Mouse (Mus musculus): ENCODE measurements at regions not wholly inside any gene's neighbourhood (a gene's known extent, or its start where the extent isn't known, plus 50 kb on each side); places are given as distances from the start of the nearest gene placed in this dataset.
A peak's percentile ranks its signal among the peaks of the same experiment; 100 is the strongest.

DNA sequence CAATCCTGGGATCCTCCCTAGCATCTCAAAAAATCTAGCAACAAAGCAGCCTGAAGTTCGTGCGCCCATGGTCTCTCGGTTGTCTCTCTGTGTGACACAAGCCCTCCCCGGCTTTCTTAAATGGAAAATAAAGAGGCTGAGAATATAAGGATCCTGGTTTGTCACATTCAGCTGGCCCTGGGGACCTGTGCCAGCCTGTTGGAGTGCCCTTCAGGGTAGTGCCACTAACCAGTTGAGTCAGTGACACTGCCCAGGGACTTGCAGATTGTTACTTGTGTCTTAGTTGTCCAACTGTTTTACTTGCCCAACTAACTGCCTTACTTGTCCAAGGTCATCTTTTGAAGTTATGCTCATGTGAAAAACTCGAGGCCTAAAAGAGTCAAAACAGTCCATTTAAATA is 73.5 kb upstream of the Ephb1 start:
- DNase-seq (ENCODE audit: low spot score) (no peak), ATAC-seq (ENCODE audit: low FRiP score, low read depth) (no peak)
- H3K4me1 ChIP-seq (ENCODE audit: control insufficient read depth, insufficient read depth, low read length), result peaks cover 16% of the 10 kb centered on the region
- H3K27ac ChIP-seq (replicated peaks; ENCODE audit: low read depth, low read length), result no peak overlapping the region
- 0 out of 2 replicates have a peak, but pooled peaks cover 4% of the 10 kb centered on the region for H3K27me3 ChIP-seq (ENCODE audit: control insufficient read depth, insufficient read depth, low read length)
- H3K36me3 ChIP-seq (ENCODE audit: control insufficient read depth, insufficient read depth, low read length), result no peaks in the 10 kb centered on the region
- no peak overlapping the region for H3K4me2 ChIP-seq (replicated peaks; ENCODE audit: low read depth, low read length, severe bottlenecking)
- H3K9ac ChIP-seq (ENCODE audit: low read depth, low read length, severe bottlenecking), result no peak overlapping the region
- no peak for TF ChIP-seq POLR2A (IDR thresholded peaks at IDR 0.05; ENCODE audit: borderline replicate concordance, extremely low read depth, insufficient read depth, insufficient read length)
- H3K4me3 ChIP-seq (replicated peaks; ENCODE audit: low read length), result no peak overlapping the region
- no peaks in the 10 kb centered on the region for H3K9me3 ChIP-seq (ENCODE audit: control insufficient read depth, low read length)
- WGBS, result 94% methylated on average over 5 of the region's 5 CpGs

- H3K4me3 ChIP-seq (replicated peaks; ENCODE audit: low read length), result no peak overlapping the region
- peak overlapping the region; percentile 38; the same call in 1 of the 2 replicates for H3K9ac ChIP-seq (ENCODE audit: low read depth, low read length, severe bottlenecking)
- no peaks in the 10 kb centered on the region for H3K9me3 ChIP-seq (ENCODE audit: control insufficient read depth, low read length)
- H3K27me3 ChIP-seq (ENCODE audit: control insufficient read depth, insufficient read depth, low read length), result no peaks in the 10 kb centered on the region
- ATAC-seq (ENCODE audit: low FRiP score, low read depth), result peak; percentile 71; the same call in 1 of the 2 replicates
- H3K27ac ChIP-seq (replicated peaks; ENCODE audit: low read depth, low read length), result no peak overlapping the region
- WGBS, result 51% methylated on average over 11 of the region's 11 CpGs
- TF ChIP-seq POLR2A (IDR thresholded peaks at IDR 0.05; ENCODE audit: borderline replicate concordance, extremely low read depth, insufficient read depth, insufficient read length), result no peak
- DNase-seq (ENCODE audit: low spot score), result no peak
- H3K4me2 ChIP-seq (replicated peaks; ENCODE audit: low read depth, low read length, severe bottlenecking), result peak overlapping the region; percentile 38; the same call in 1 of the 2 replicates
- peaks cover 16% of the 10 kb centered on the region for H3K4me1 ChIP-seq (ENCODE audit: control insufficient read depth, insufficient read depth, low read length)
- no peaks in the 10 kb centered on the region for H3K36me3 ChIP-seq (ENCODE audit: control insufficient read depth, insufficient read depth, low read length)
Measured at GRCm38 (mm10) chr9:102424672-102425345, 70.3 kb upstream of the Ephb1 start.

GRCm38 (mm10) chr9:102423919-102424671 is 69.6 kb upstream of the Ephb1 start:
- Histone ChIP-seq H3K9me3 (ENCODE audit: control insufficient read depth, low read length) (no peaks in the 10 kb centered on the region), H3K27me3 (ENCODE audit: control insufficient read depth, insufficient read depth, low read length) (no peaks in the 10 kb centered on the region), H3K4me3 (replicated peaks; ENCODE audit: low read length) (no peak overlapping the region), H3K9ac (ENCODE audit: low read depth, low read length, severe bottlenecking) (peak overlapping the region; percentile 38), H3K4me1 (ENCODE audit: control insufficient read depth, insufficient read depth, low read length) (peaks cover 16% of the 10 kb centered on the region), H3K36me3 (ENCODE audit: control insufficient read depth, insufficient read depth, low read length) (no peaks in the 10 kb centered on the region), H3K4me2 (replicated peaks; ENCODE audit: low read depth, low read length, severe bottlenecking) (peak overlapping the region; percentile 38), H3K27ac (replicated peaks; ENCODE audit: low read depth, low read length) (peak overlapping the region; percentile 58)
- ATAC-seq (ENCODE audit: low FRiP score, low read depth) (peak; percentile 88), DNase-seq (ENCODE audit: low spot score) (peak; percentile 66)
- 0 out of 2 replicates have a peak, but pooled peaks have one; percentile 29 for TF ChIP-seq POLR2A (IDR thresholded peaks at IDR 0.05; ENCODE audit: borderline replicate concordance, extremely low read depth, insufficient read depth, insufficient read length)
- WGBS, result 4% methylated on average over 20 of the region's 20 CpGs

DNA sequence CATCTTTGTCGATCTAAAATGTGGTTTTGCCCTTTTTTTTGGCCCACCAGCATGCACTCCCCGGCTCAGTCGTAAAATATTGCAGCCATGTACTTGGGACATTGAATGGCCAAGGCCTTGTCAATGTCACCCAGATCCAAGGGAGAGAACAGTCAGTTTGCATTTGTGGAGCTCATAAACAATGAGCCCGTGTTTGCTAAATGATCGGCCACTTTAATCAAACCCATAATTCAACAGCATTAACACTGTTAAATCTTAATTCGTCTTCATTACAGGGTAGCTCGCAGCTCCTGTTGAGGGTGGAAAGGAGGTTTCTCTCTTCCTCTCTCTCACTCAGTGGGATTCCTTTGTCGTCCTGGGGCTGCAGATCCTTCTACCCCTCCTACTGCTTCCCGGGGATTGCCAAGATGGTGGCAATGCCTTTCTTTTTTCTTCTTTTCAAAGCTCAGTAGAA is 69.0 kb upstream of the Ephb1 start:
- Histone ChIP-seq H3K9me3 (ENCODE audit: control insufficient read depth, low read length) (no peaks in the 10 kb centered on the region), H3K36me3 (ENCODE audit: control insufficient read depth, insufficient read depth, low read length) (no peaks in the 10 kb centered on the region), H3K4me2 (replicated peaks; ENCODE audit: low read depth, low read length, severe bottlenecking) (peak overlapping the region; percentile 38), H3K4me3 (replicated peaks; ENCODE audit: low read length) (no peak overlapping the region), H3K27me3 (ENCODE audit: control insufficient read depth, insufficient read depth, low read length) (no peaks in the 10 kb centered on the region), H3K27ac (replicated peaks; ENCODE audit: low read depth, low read length) (peak overlapping the region; percentile 58), H3K4me1 (ENCODE audit: control insufficient read depth, insufficient read depth, low read length) (peaks cover 16% of the 10 kb centered on the region), H3K9ac (ENCODE audit: low read depth, low read length, severe bottlenecking) (peak overlapping the region; percentile 38)
- 11% methylated on average over 9 of the region's 9 CpGs for WGBS
- peak; percentile 16; the same call in 1 of the 2 replicates for ATAC-seq (ENCODE audit: low FRiP score, low read depth)
- DNase-seq (ENCODE audit: low spot score), result no peak
- TF ChIP-seq POLR2A (IDR thresholded peaks at IDR 0.05; ENCODE audit: borderline replicate concordance, extremely low read depth, insufficient read depth, insufficient read length), result no peak

DNA sequence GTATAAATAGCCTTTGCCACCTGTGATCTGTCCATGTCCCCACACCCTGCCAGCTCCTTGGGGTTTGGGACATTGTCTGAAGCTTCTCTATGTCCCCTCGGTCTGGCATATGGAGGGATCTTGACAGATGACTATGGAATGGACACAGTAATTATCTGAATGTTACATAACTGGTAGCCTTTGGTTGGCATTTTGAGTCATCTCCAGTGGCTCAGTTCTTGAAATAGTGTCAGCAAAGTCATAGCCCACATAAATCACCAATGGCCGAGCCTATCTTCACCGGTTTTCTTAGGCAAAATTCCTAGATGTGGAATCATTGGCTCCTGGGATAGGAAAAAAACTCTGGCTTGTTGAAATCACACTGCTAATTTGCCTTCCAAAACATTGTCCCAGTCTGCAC is 67.3 kb upstream of the Ephb1 start:
- H3K36me3 ChIP-seq (ENCODE audit: control insufficient read depth, insufficient read depth, low read length), result no peaks in the 10 kb centered on the region
- H3K4me2 ChIP-seq (replicated peaks; ENCODE audit: low read depth, low read length, severe bottlenecking), result no peak overlapping the region
- no peak overlapping the region for H3K4me3 ChIP-seq (replicated peaks; ENCODE audit: low read length)
- ATAC-seq (ENCODE audit: low FRiP score, low read depth) (no peak), DNase-seq (ENCODE audit: low spot score) (no peak)
- 84% methylated on average over 3 of the region's 3 CpGs for WGBS
- no peaks in the 10 kb centered on the region for H3K27me3 ChIP-seq (ENCODE audit: control insufficient read depth, insufficient read depth, low read length)
- peaks cover 16% of the 10 kb centered on the region for H3K4me1 ChIP-seq (ENCODE audit: control insufficient read depth, insufficient read depth, low read length)
- H3K9ac ChIP-seq (ENCODE audit: low read depth, low read length, severe bottlenecking), result no peak overlapping the region
- no peak overlapping the region for H3K27ac ChIP-seq (replicated peaks; ENCODE audit: low read depth, low read length)
- H3K9me3 ChIP-seq (ENCODE audit: control insufficient read depth, low read length), result no peaks in the 10 kb centered on the region
- no peak for TF ChIP-seq POLR2A (IDR thresholded peaks at IDR 0.05; ENCODE audit: borderline replicate concordance, extremely low read depth, insufficient read depth, insufficient read length)
